In the genomic region with DNA sequence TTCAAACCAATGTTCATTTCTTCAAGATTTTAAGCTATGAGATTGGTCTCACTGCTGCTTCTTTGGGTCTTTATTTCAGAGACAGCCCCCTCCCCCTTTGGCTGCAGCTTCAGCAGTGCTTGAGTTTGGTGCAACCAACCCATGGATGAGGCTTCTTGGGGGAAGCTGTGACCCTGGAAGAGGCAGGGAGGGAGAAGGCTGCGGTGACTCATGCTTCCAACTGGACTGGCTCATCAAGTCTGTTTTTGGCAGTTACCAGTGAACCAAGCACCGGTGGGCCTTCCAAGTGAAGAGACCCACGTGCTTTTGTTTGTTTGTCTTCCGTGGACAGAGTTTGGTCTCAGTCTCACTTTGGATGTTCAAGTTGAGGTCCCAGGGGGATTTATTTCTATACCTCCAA, we compare ENCODE assay signal across 19 mouse cellular contexts.
DNase-seq lines count a peak whose midpoint lies in the region; ATAC-seq and TF ChIP-seq lines count a peak whose summit lies in the region.
"Had no signal": no experiment of that assay in that cellular context is flagged by ENCODE, and none has a peak within 500 bp of the region (broad histone marks: within the 10 kb centered on the region; RNA-seq: fewer than 3 reads in every experiment).

No protein-coding gene starts in this region.

- no peak for ATAC-seq in heart, embryonic 11.5 days (replicated peaks; ENCODE audit: insufficient number of reproducible peaks, low FRiP score, low TSS enrichment)
- ATAC-seq: forebrain, postnatal 0 days; hindbrain, postnatal 0 days had no signal

- no peak overlapping the region for H3K4me3 ChIP-seq in cerebellum, adult 2 months (replicated peaks; ENCODE audit: insufficient read depth, low read depth, low read length)
- H3K4me3 ChIP-seq in C2C12 (ENCODE audit: insufficient read depth, poor library complexity, severe bottlenecking): no peak overlapping the region
- H3K4me3 ChIP-seq in heart, embryonic 11.5 days (ENCODE audit: low read depth, low read length): no peak overlapping the region
- H3K4me3 ChIP-seq: embryonic facial prominence, embryonic 12.5 days; forebrain, embryonic 12.5 days; heart, embryonic 13.5 days; hindbrain, embryonic 13.5 days had no signal

- no peak overlapping the region for H3ac ChIP-seq in C2C12 (ENCODE audit: control insufficient read depth, insufficient read length, low read depth)

- H3K4me1 ChIP-seq in cerebellum, adult 2 months (ENCODE audit: control insufficient read depth, insufficient read depth, low read length): peaks cover 57% of the 10 kb centered on the region
- H3K4me1 ChIP-seq in heart, embryonic 11.5 days (ENCODE audit: control insufficient read depth, insufficient read depth, low read length): peaks cover 3% of the 10 kb centered on the region

- H3K36me3 ChIP-seq in C2C12 (ENCODE audit: control insufficient read depth, insufficient read depth): no peaks in the 10 kb centered on the region
- H3K36me3 ChIP-seq in heart, embryonic 11.5 days (ENCODE audit: control insufficient read depth, insufficient read depth, low read length): no peaks in the 10 kb centered on the region
- H3K36me3 ChIP-seq: embryonic facial prominence, embryonic 12.5 days; forebrain, embryonic 12.5 days; heart, embryonic 13.5 days; hindbrain, embryonic 13.5 days had no signal

- H3K27me3 ChIP-seq in cerebellum, adult 2 months (ENCODE audit: control insufficient read depth, insufficient read depth, low read length): no peaks in the 10 kb centered on the region
- peaks cover 16% of the 10 kb centered on the region for H3K27me3 ChIP-seq in C2C12 (ENCODE audit: control insufficient read depth, insufficient read depth, insufficient read length)
- no peaks in the 10 kb centered on the region for H3K27me3 ChIP-seq in heart, embryonic 11.5 days (ENCODE audit: control insufficient read depth, insufficient read depth, low read length)
- H3K27me3 ChIP-seq: embryonic facial prominence, embryonic 12.5 days; heart, embryonic 13.5 days had no signal

- 24% methylated on average over 4 of the region's 4 CpGs for WGBS in cerebellum, adult 2 months
- 79% methylated on average over 4 of the region's 4 CpGs for WGBS in heart, embryonic 11.5 days (ENCODE audit: insufficient replicate concordance)

- H3K4me2 ChIP-seq in heart, embryonic 11.5 days: no peak overlapping the region
- H3K4me2 ChIP-seq: embryonic facial prominence, embryonic 12.5 days; forebrain, embryonic 12.5 days; heart, embryonic 13.5 days; hindbrain, embryonic 13.5 days had no signal

- H3K27ac ChIP-seq in cerebellum, adult 2 months (ENCODE audit: insufficient read depth, low read length): peak overlapping the region; percentile 70
- no peak overlapping the region for H3K27ac ChIP-seq in heart, embryonic 11.5 days (ENCODE audit: low read depth, low read length)
- H3K27ac ChIP-seq: embryonic facial prominence, embryonic 12.5 days; heart, embryonic 13.5 days; hindbrain, postnatal 0 days had no signal

- no peaks in the 10 kb centered on the region for H3K79me3 ChIP-seq in C2C12 (ENCODE audit: low read depth)

- H3K79me2 ChIP-seq in C2C12 (ENCODE audit: control insufficient read depth, insufficient read depth): no peaks in the 10 kb centered on the region

- H3K9ac ChIP-seq in heart, embryonic 11.5 days (ENCODE audit: low read depth, low read length): no peak overlapping the region
- H3K9ac ChIP-seq: embryonic facial prominence, embryonic 12.5 days; forebrain, embryonic 12.5 days; forebrain, postnatal 0 days; heart, embryonic 13.5 days; hindbrain, embryonic 13.5 days had no signal

- no peaks in the 10 kb centered on the region for H3K9me3 ChIP-seq in heart, embryonic 11.5 days (replicated peaks; ENCODE audit: control insufficient read depth, low read length)
- H3K9me3 ChIP-seq: embryonic facial prominence, embryonic 12.5 days; forebrain, embryonic 12.5 days; heart, embryonic 13.5 days; hindbrain, embryonic 13.5 days had no signal

- TF ChIP-seq POLR2A in cerebellum, adult 2 months (IDR thresholded peaks at IDR 0.05; ENCODE audit: borderline replicate concordance, insufficient read depth, low read length): no peak

- TF ChIP-seq CTCF in cerebellum, adult 2 months (IDR thresholded peaks at IDR 0.05; ENCODE audit: borderline replicate concordance, insufficient read depth, low read depth, low read length): no peak
- no peak for TF ChIP-seq CTCF in C2C12 (IDR thresholded peaks at IDR 0.05; ENCODE audit: control insufficient read depth, insufficient read depth, insufficient read length)

- DNase-seq in cerebellum, adult 2 months: peak in 1 of 2 experiments; percentile 69
- DNase-seq in cerebellum, postnatal 25 days: no peak
- DNase-seq in adrenal gland, adult 2 months: peak; percentile 43
- DNase-seq in adrenal gland, postnatal 25 days: peak; percentile 19
- no peak for DNase-seq in neural tube, embryonic 10.5 days (ENCODE audit: extremely low spot score, low spot score)
- DNase-seq in thymus, postnatal 0 days (ENCODE audit: low spot score): no peak
- DNase-seq: cerebellum, adult 11 months; cerebellum, adult 9-10 months; forebrain, postnatal 0 days; gastrocnemius, postnatal 25 days; heart, postnatal 4 days; kidney, adult 11 months had no signal

TF ChIP-seq in C2C12, 6 proteins besides CTCF, POLR2A, EP300 and RAD21:
- TF ChIP-seq MYOD1 (IDR thresholded peaks at IDR 0.05; ENCODE audit: control insufficient read depth, insufficient read length, low read depth): peak; percentile 72
- no peak for TF ChIP-seq CEBPB (IDR thresholded peaks at IDR 0.05; ENCODE audit: low read depth)

Comparison
In these comparisons a context has a peak if more than half of its experiments do, and no peak if none do; other contexts are left out.
1. DNase-seq: peak in adrenal gland, adult 2 months (single experiment) and adrenal gland, postnatal 25 days (single experiment); none in cerebellum, postnatal 25 days (0 of 2), neural tube, embryonic 10.5 days (single experiment) and thymus, postnatal 0 days (single experiment).